Mouse (Mus musculus) activated CD4-positive, CD25-positive, alpha-beta regulatory T cell, adult 4 months (primary cell): Measurements from ENCODE around the gene Rcn1. TPM values are rescaled to one million over a fixed set of nuclear protein-coding genes. Genes with fewer than 3 reads are reported as not detected.

Experiments used
- ATAC-seq: one replicate; pipeline ENCODE4 v1.8.0; 2017
- polyA plus RNA-seq, 2 experiments: library from polyadenylated mRNA; unstranded; fragments of 100-300 nt; shearing (Covaris generic); gene quantifications; one replicate each; pipeline ENCODE4 v1.2.1; 2017

Rcn1 gene
- polyA plus RNA-seq, 2 experiments from 2014 or later: 10.1 to 11.2 TPM

DNA sequence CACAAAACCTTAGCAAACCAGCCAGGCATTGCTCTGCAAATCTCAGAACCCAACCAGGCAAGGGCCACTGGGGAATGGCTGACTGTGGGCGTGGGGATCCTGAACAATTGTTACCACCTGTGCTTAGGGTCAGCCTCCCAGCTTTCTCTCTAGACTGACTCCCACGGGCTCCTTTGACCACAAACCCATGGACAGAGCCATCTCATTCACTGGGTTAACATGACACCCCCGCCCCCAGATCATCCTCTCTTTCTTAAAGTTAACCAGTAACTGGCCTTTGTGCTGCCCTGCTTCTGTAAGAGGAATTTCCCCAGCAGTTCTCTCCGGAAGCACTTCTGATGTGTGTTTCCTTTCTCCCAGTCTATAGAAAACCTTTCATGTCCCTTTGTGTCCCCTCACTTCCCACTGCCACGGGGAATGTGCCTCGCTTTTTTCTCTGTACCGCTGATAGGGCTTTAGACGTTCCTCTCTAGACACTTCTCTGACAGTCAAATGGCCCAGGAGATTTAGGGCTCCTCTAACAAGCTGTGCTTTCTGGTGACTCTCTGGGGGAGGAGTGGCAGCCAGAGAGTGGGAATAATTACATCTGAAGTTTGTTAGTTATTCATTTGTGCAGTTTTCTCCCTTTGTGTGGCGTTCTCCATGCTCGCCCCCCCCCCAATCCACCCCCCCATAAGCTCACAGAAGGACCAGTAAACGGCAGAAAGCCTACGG lies 62.6 kb downstream of the Rcn1 start:
- ATAC-seq: no peak

Other genes with a start within 250 kb of the Rcn1 start
- not detected for gene Them7, start 175.0 kb downstream of the Rcn1 start, polyA plus RNA-seq